Mouse (Mus musculus) stomach, embryonic 15.5 days (tissue): ENCODE results near the gene Supt5. TPM values are rescaled to one million over a fixed set of nuclear protein-coding genes. Genes with fewer than 3 reads are reported as not detected.
"Not testable (repeated sequence)": the region's sequence is repeated elsewhere in the genome, so short reads cannot be mapped to it uniquely, and the experiment has no call there.

ENCODE experiments used
- ATAC-seq: fragments of 200-750 bp; cut with Nextera tagmentation; 2 replicates; pipeline ENCODE4 v1.8.0; 2017; ENCODE audit warnings: low read depth, moderate number of reproducible peaks, moderate TSS enrichment; ENCODE audit not compliant: insufficient read depth, low FRiP score
- H3K27ac ChIP-seq: fragments of 300-500 bp; sonication (generic); 2 replicates; pipeline ENCODE4 v1.5.1; 2015; ENCODE audit warnings: mild to moderate bottlenecking, inconsistent platforms
- H3K27me3 ChIP-seq: fragments of 300-500 bp; sonication (generic); replicated peaks from 2 replicates; pipeline ENCODE4 v1.6.1; 2015; ENCODE audit warnings: inconsistent platforms
- H3K36me3 ChIP-seq: fragments of 300-500 bp; sonication (generic); 2 replicates; pipeline ENCODE4 v1.6.1; 2015; ENCODE audit warnings: inconsistent platforms
- H3K4me1 ChIP-seq: fragments of 300-500 bp; sonication (generic); 2 replicates; pipeline ENCODE4 v1.6.1; 2015; ENCODE audit warnings: inconsistent platforms
- H3K4me2 ChIP-seq: fragments of 300-500 bp; sonication (generic); 2 replicates; pipeline ENCODE4 v1.6.1; 2015; ENCODE audit warnings: mild to moderate bottlenecking, inconsistent platforms
- H3K4me3 ChIP-seq: fragments of 300-500 bp; sonication (generic); replicated peaks from 2 replicates; pipeline ENCODE4 v1.5.1; 2015; ENCODE audit warnings: inconsistent platforms
- H3K9ac ChIP-seq: fragments of 300-500 bp; sonication (generic); 2 replicates; pipeline ENCODE4 v1.6.1; 2015; ENCODE audit warnings: inconsistent platforms
- H3K9me3 ChIP-seq: fragments of 300-500 bp; sonication (generic); 2 replicates; pipeline ENCODE4 v1.6.1; 2016; ENCODE audit warnings: inconsistent platforms
- WGBS: fragments of 180-500 bp; shearing (Covaris S2); methylation state at CpG from one replicate; pipeline ENCODE4 v1.1.7; 2015; 5-methylcytosine and 5-hydroxymethylcytosine counted together
- polyA plus RNA-seq: library from polyadenylated mRNA; unstranded; fragments of >200 nt; fragmentation: Nextera tagmentation; extraction: Ambion mirVana; gene quantifications from 2 replicates; pipeline ENCODE4 v1.2.1, GENCODE M21; 2015

Gene Supt5
- polyA plus RNA-seq, result 70.6 and 84.4 TPM in 2 replicates

- H3K9ac ChIP-seq, result peak within 1 kb of the TSS; percentile 94
- no peaks in the 10 kb centered on the region for H3K27me3 ChIP-seq
- H3K4me1 ChIP-seq, result peaks cover 3% of the 10 kb centered on the region; the same call in 1 of the 2 replicates
- peak within 1 kb of the TSS; percentile 74 for H3K4me2 ChIP-seq
- peak within 1 kb of the TSS; percentile 86 for H3K27ac ChIP-seq
- peak; percentile 98 for ATAC-seq
- WGBS, result under 1% methylated on average over 77 of the region's 77 CpGs
- 0 out of 2 replicates have a peak, but pooled peaks cover 8% of the 10 kb centered on the region for H3K36me3 ChIP-seq
- H3K4me3 ChIP-seq, result peak within 1 kb of the TSS; percentile 65
- H3K9me3 ChIP-seq, result no peaks in the 10 kb centered on the region
These were observed at the start of gene Supt5 for GRCm38 (mm10) chr7:28338108-28338998. Gene Supt5, minus strand, starts transcription at chr7:28338746.

- 87% methylated on average over 7 of the region's 7 CpGs for WGBS
- not testable (repeated sequence) for H3K27me3 ChIP-seq, H3K4me2 ChIP-seq, H3K9me3 ChIP-seq, H3K27ac ChIP-seq, H3K9ac ChIP-seq, H3K4me3 ChIP-seq, ATAC-seq
- Histone ChIP-seq H3K4me1 (peaks cover 24% of the 10 kb centered on the region), H3K36me3 (peaks cover 28% of the 10 kb centered on the region)
These were observed 48.8 kb upstream of the Supt5 start for GRCm38 (mm10) chr7:28387384-28387783.

- H3K27ac ChIP-seq, H3K27me3 ChIP-seq, H3K4me3 ChIP-seq, H3K4me2 ChIP-seq, ATAC-seq, H3K9me3 ChIP-seq, H3K9ac ChIP-seq: not testable (repeated sequence)
- H3K36me3 ChIP-seq, result peaks cover 28% of the 10 kb centered on the region
- 78% methylated on average over 6 of the region's 6 CpGs for WGBS
- peaks cover 26% of the 10 kb centered on the region for H3K4me1 ChIP-seq
These were observed 48.3 kb upstream of the Supt5 start for GRCm38 (mm10) chr7:28386877-28387276.

- 4% methylated on average over 4 of the region's 4 CpGs for WGBS
- no peak overlapping the region for H3K4me2 ChIP-seq
- H3K27me3 ChIP-seq, result no peaks in the 10 kb centered on the region
- peaks cover 28% of the 10 kb centered on the region for H3K36me3 ChIP-seq
- ATAC-seq, result peak; percentile 41
- H3K4me1 ChIP-seq, result peaks cover 26% of the 10 kb centered on the region
- H3K9ac ChIP-seq, result no peak overlapping the region
- no peaks in the 10 kb centered on the region for H3K9me3 ChIP-seq
- H3K4me3 ChIP-seq, result no peak overlapping the region
- H3K27ac ChIP-seq, result peak overlapping the region; percentile 64
These were observed 47.9 kb upstream of the Supt5 start for GRCm38 (mm10) chr7:28386462-28386861.

GRCm38 (mm10) chr7:28386007-28386406 is 47.5 kb upstream of the Supt5 start:
- Histone ChIP-seq H3K27me3 (no peaks in the 10 kb centered on the region), H3K9ac (no peak overlapping the region), H3K9me3 (no peaks in the 10 kb centered on the region), H3K27ac (peak overlapping the region; percentile 64), H3K4me2 (no peak overlapping the region), H3K4me1 (peaks cover 27% of the 10 kb centered on the region), H3K4me3 (no peak overlapping the region), H3K36me3 (peaks cover 28% of the 10 kb centered on the region)
- 73% methylated on average over 7 of the region's 7 CpGs for WGBS
- no peak for ATAC-seq

GRCm38 (mm10) chr7:28385196-28385595 is 46.6 kb upstream of the Supt5 start:
- H3K4me3 ChIP-seq, result no peak overlapping the region
- peaks cover 35% of the 10 kb centered on the region for H3K4me1 ChIP-seq
- H3K27me3 ChIP-seq, result no peaks in the 10 kb centered on the region
- peak overlapping the region; percentile 64; the same call in 1 of the 2 replicates for H3K27ac ChIP-seq
- no peaks in the 10 kb centered on the region for H3K9me3 ChIP-seq
- WGBS, result 90% methylated on average over 9 of the region's 9 CpGs
- peaks cover 23% of the 10 kb centered on the region for H3K36me3 ChIP-seq
- ATAC-seq, result no peak
- no peak overlapping the region for H3K9ac ChIP-seq
- no peak overlapping the region for H3K4me2 ChIP-seq

GRCm38 (mm10) chr7:28384162-28384561 is 45.6 kb upstream of the Supt5 start:
- Histone ChIP-seq H3K4me2 (no peak overlapping the region), H3K27ac (no peak overlapping the region), H3K27me3 (no peaks in the 10 kb centered on the region), H3K4me3 (no peak overlapping the region), H3K9ac (no peak overlapping the region), H3K36me3 (peaks cover 15% of the 10 kb centered on the region), H3K9me3 (no peaks in the 10 kb centered on the region), H3K4me1 (peaks cover 41% of the 10 kb centered on the region)
- ATAC-seq, result no peak
- 84% methylated on average over 6 of the region's 6 CpGs for WGBS

GRCm38 (mm10) chr7:28383606-28384005 is 45.1 kb upstream of the Supt5 start:
- Histone ChIP-seq H3K27ac (peak overlapping the region; percentile 100), H3K27me3 (no peaks in the 10 kb centered on the region), H3K36me3 (peaks cover 10% of the 10 kb centered on the region; the same call in 1 of the 2 replicates), H3K9me3 (no peaks in the 10 kb centered on the region), H3K4me3 (no peak overlapping the region), H3K4me2 (no peak overlapping the region), H3K9ac (no peak overlapping the region), H3K4me1 (peaks cover 41% of the 10 kb centered on the region)
- 69% methylated on average over 4 of the region's 4 CpGs for WGBS
- no peak for ATAC-seq

GRCm38 (mm10) chr7:28382981-28383396 is 44.4 kb upstream of the Supt5 start:
- peaks cover 7% of the 10 kb centered on the region; the same call in 1 of the 2 replicates for H3K36me3 ChIP-seq
- no peaks in the 10 kb centered on the region for H3K27me3 ChIP-seq
- no peak overlapping the region; the same call in 1 of the 2 replicates for H3K4me3 ChIP-seq
- 48% methylated on average over 11 of the region's 11 CpGs for WGBS
- no peak overlapping the region for H3K9ac ChIP-seq
- H3K4me1 ChIP-seq, result peaks cover 44% of the 10 kb centered on the region
- peak overlapping the region; percentile 100 for H3K27ac ChIP-seq
- H3K4me2 ChIP-seq, result peak overlapping the region; percentile 70
- no peaks in the 10 kb centered on the region for H3K9me3 ChIP-seq
- peak; percentile 12 for ATAC-seq

- peaks cover 49% of the 10 kb centered on the region for H3K4me1 ChIP-seq
- H3K27ac ChIP-seq, result peak overlapping the region; percentile 100
- whole genome bisulfite sequencing, result 30% methylated on average over 12 of the region's 12 CpGs
- H3K4me3 ChIP-seq, result peak overlapping the region; percentile 41; the same call in 1 of the 2 replicates
- peak overlapping the region; percentile 70 for H3K4me2 ChIP-seq
- peak; percentile 4; the same call in 1 of the 2 replicates for ATAC-seq
- H3K36me3 ChIP-seq, result peaks cover 10% of the 10 kb centered on the region
- H3K9me3 ChIP-seq, result no peaks in the 10 kb centered on the region
- no peak overlapping the region for H3K9ac ChIP-seq
- H3K27me3 ChIP-seq, result no peaks in the 10 kb centered on the region
These were observed 43.9 kb upstream of the Supt5 start for GRCm38 (mm10) chr7:28382347-28382951.

GRCm38 (mm10) chr7:28381938-28382337 is 43.4 kb upstream of the Supt5 start:
- under 1% methylated on average over 20 of the region's 20 CpGs for WGBS
- peaks cover 54% of the 10 kb centered on the region for H3K4me1 ChIP-seq
- H3K9me3 ChIP-seq, result no peaks in the 10 kb centered on the region
- peak; percentile 63 for ATAC-seq
- H3K9ac ChIP-seq, result peak overlapping the region; percentile 32; the same call in 1 of the 2 replicates
- H3K4me3 ChIP-seq, result peak overlapping the region; percentile 41
- H3K27ac ChIP-seq, result peak overlapping the region; percentile 100
- H3K4me2 ChIP-seq, result peak overlapping the region; percentile 70
- peaks cover 13% of the 10 kb centered on the region for H3K36me3 ChIP-seq
- H3K27me3 ChIP-seq, result no peaks in the 10 kb centered on the region
